Mouse (Mus musculus): ENCODE measurements around the gene Psd. TPM values are rescaled to one million over a fixed set of nuclear protein-coding genes. Genes with fewer than 3 reads are reported as not detected.
A peak's percentile ranks its signal among the peaks of the same experiment; 100 is the strongest.

Psd gene
- total RNA-seq, 2 experiments from 2014 or later: 686 to 714 TPM

- DNase-seq (ENCODE audit: low spot score in 2 of 2): peak; percentile 2 to 10
These were observed 18.7 kb downstream of the Psd start for GRCm38 (mm10) chr19:46308303-46308702.

GRCm38 (mm10) chr19:46307781-46308180, 19.2 kb downstream of the Psd start:
- peak; percentile 3 to 11 for DNase-seq (ENCODE audit: low spot score in 2 of 2)

- DNase-seq (ENCODE audit: low spot score in 2 of 2): no peak
These were observed 20.1 kb downstream of the Psd start for GRCm38 (mm10) chr19:46306751-46307289.

GRCm38 (mm10) chr19:46306268-46306610, 20.7 kb downstream of the Psd start:
- DNase-seq (ENCODE audit: low spot score in 2 of 2): no peak

GRCm38 (mm10) chr19:46305432-46306267, 21.3 kb downstream of the Psd start:
- DNase-seq (ENCODE audit: low spot score in 2 of 2): peak; percentile 68 to 81

GRCm38 (mm10) chr19:46304908-46305333, 22.0 kb downstream of the Psd start:
- no peak for DNase-seq (ENCODE audit: low spot score in 2 of 2)

GRCm38 (mm10) chr19:46304216-46304841, 22.6 kb downstream of the Psd start, which contains the start of gene Nfkb2:
Nfkb2 (plus strand) TSS chr19:46304320.
- peak; percentile 81 to 86 for DNase-seq (ENCODE audit: low spot score in 2 of 2)

GRCm38 (mm10) chr19:46303251-46304215, 23.4 kb downstream of the Psd start:
- DNase-seq (ENCODE audit: low spot score in 2 of 2): no peak

GRCm38 (mm10) chr19:46302551-46302950, 24.4 kb downstream of the Psd start:
- DNase-seq (ENCODE audit: low spot score in 2 of 2): no peak

- no peak for DNase-seq (ENCODE audit: low spot score in 2 of 2)
These were observed 26.5 kb downstream of the Psd start for GRCm38 (mm10) chr19:46300294-46301045.

- no peak for DNase-seq (ENCODE audit: low spot score in 2 of 2)
These were observed 30.0 kb downstream of the Psd start for GRCm38 (mm10) chr19:46296938-46297337.

GRCm38 (mm10) chr19:46290535-46291105, 36.3 kb downstream of the Psd start:
- DNase-seq (ENCODE audit: low spot score in 2 of 2): no peak

- DNase-seq (ENCODE audit: low spot score in 2 of 2): no peak
These were observed 39.4 kb downstream of the Psd start for GRCm38 (mm10) chr19:46287566-46287965.

- no peak for DNase-seq (ENCODE audit: low spot score in 2 of 2)
These were observed 40.0 kb downstream of the Psd start for GRCm38 (mm10) chr19:46286926-46287325.

- peak; percentile 57 to 64 for DNase-seq (ENCODE audit: low spot score in 2 of 2)
These were observed 40.9 kb downstream of the Psd start for GRCm38 (mm10) chr19:46286047-46286446.

- no peak for DNase-seq (ENCODE audit: low spot score in 2 of 2)
These were observed 41.3 kb downstream of the Psd start for GRCm38 (mm10) chr19:46285631-46286030.

GRCm38 (mm10) chr19:46284686-46285085, 42.3 kb downstream of the Psd start:
- DNase-seq (ENCODE audit: low spot score in 2 of 2): no peak

- no peak for DNase-seq (ENCODE audit: low spot score in 2 of 2)
These were observed 44.7 kb downstream of the Psd start for GRCm38 (mm10) chr19:46282081-46282849.

- no peak for DNase-seq (ENCODE audit: low spot score in 2 of 2)
These were observed 51.6 kb downstream of the Psd start for GRCm38 (mm10) chr19:46275307-46275706.

Measured in layer of hippocampus, postnatal 10 days (tissue).